Mouse (Mus musculus) brown adipose tissue, adult 24 weeks (tissue): ENCODE data around the gene Bnip2. TPM values are rescaled to one million over a fixed set of nuclear protein-coding genes. Genes with fewer than 3 reads are reported as not detected.

Source experiments
- H3K27ac ChIP-seq: fragments of 200-500 bp; replicated peaks from 2 replicates; pipeline ENCODE4 v1.5.1; 2012; ENCODE audit warnings: low read depth, mild to moderate bottlenecking, low read length
- H3K4me1 ChIP-seq: fragments of 200-500 bp; 2 replicates; pipeline ENCODE4 v1.6.1; 2012; ENCODE audit warnings: low read length, mixed read lengths; ENCODE audit not compliant: control insufficient read depth, insufficient read depth, insufficient read length
- H3K4me3 ChIP-seq: fragments of 200-500 bp; 2 replicates; pipeline ENCODE4 v1.5.1; 2012; ENCODE audit warnings: low read depth, mild to moderate bottlenecking, low read length, moderate library complexity; ENCODE audit not compliant: insufficient read depth
- polyA plus RNA-seq: library from polyadenylated mRNA; stranded (reverse); fragments of >200 nt; gene quantifications from 2 replicates; pipeline ENCODE4 v1.2.4, GENCODE M21; 2012; ENCODE audit not compliant: missing spikeins, insufficient read depth, insufficient read length

Gene Bnip2
- polyA plus RNA-seq: 61.4 and 68.1 TPM in 2 replicates

GRCm38 (mm10) chr9:69989303-69990121, at the start of gene Bnip2:
TSS of gene Bnip2 (plus strand) at chr9:69989466.
- H3K4me1 ChIP-seq: peaks cover 10% of the 10 kb centered on the region
- peak within 1 kb of the TSS; percentile 90 for H3K27ac ChIP-seq
- peak within 1 kb of the TSS; percentile 93 for H3K4me3 ChIP-seq

DNA sequence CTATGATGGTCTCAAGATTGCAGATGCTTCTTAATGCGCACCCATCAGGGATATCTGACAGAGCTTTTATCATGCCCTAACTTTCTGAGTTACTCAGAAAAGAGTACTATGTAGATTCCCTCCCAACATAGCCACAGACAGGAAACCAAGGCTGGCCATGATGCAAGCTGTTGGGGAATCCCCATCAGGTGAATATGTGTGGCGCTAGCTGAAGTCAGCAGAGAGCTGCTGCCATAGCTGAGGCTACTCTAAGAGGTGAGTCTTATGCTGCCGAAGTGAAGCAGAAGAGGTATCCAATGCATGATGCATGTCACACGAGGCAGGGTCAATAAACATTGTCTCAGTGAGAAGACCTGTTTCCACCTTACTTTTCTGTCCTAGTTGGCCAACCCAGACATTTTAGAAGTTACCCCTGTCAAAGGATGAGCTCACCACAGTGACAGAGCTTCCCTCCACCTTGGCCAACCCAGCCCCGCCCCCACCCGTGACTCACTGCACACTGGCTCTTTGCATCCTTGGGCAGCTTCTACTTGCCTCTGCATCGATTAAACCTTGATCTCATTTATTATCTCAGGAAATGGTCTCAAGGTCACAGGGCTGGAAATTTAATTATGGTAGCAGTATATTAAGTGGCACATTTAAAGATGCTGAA, 48.3 kb upstream of the Bnip2 start:
- no peak overlapping the region for H3K27ac ChIP-seq
- no peak overlapping the region for H3K4me3 ChIP-seq
- H3K4me1 ChIP-seq: no peaks in the 10 kb centered on the region

DNA sequence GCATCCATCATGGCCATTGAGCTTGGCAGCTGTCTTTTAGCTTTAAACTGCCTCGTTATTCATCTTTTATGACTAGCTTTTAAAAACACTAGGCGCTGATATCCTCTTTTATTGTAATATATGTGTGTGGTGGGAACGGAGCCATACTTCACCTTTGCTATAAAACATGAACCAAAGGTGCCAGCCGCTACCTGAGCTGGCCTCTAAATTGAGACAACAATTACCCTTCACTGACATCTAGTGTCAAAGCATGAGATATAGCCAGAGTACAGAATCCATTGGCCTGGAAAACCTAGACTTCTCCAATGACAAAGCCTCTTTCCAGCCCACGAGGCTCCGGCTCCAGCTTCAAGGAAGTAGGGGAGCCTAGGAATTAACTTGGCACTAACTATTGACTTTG, 47.7 kb upstream of the Bnip2 start:
- no peak overlapping the region for H3K27ac ChIP-seq

DNA sequence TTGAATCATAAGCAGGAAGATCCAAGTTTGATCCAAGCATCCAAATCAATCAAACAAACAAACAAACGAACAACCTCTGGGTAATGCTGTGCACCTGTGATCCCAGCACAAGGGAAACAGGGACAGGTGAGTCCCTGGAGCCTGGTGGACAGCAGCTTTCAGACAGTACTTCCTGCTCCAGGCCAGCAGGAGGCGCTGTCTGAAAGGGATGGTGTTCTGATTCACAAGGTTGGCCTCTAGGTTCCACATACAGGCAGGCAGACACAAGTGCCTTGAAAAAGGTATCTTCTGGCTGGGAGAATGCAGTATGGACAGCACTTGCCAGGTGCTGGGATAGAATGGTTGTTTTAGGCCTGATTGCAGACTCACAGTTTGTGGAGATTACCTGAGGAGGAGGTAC, 40.3 kb upstream of the Bnip2 start:
- Histone ChIP-seq H3K27ac (no peak overlapping the region), H3K4me1 (no peaks in the 10 kb centered on the region), H3K4me3 (no peak overlapping the region)

More for the DNA sequence above, 47.7 kb upstream of the Bnip2 start:
- Histone ChIP-seq H3K4me3 (no peak overlapping the region), H3K4me1 (no peaks in the 10 kb centered on the region)

DNA sequence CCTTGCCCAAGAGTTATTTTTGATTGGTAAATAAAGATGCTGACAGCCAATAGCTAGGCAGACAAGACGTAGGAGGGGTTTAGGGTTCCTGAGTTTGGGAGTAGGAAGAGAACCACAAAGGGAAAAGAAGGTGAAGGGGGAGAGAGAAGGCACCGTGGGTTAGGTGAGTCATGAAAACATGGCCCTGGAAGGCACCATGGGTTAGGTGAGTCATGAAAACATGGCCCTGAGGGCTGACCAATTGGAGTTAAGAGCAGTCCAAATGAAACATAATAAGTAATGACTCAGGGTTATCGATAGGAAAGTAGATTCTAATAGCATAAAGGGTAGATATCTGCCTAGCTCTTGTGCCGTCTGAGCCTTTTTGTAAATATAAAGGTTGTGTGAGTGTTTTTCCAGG, 39.6 kb upstream of the Bnip2 start:
- Histone ChIP-seq H3K27ac (no peak overlapping the region), H3K4me3 (no peak overlapping the region), H3K4me1 (no peaks in the 10 kb centered on the region)

- Histone ChIP-seq H3K4me1 (no peaks in the 10 kb centered on the region), H3K4me3 (no peak overlapping the region), H3K27ac (no peak overlapping the region)
Measured at GRCm38 (mm10) chr9:69961007-69961406, 28.3 kb upstream of the Bnip2 start.

DNA sequence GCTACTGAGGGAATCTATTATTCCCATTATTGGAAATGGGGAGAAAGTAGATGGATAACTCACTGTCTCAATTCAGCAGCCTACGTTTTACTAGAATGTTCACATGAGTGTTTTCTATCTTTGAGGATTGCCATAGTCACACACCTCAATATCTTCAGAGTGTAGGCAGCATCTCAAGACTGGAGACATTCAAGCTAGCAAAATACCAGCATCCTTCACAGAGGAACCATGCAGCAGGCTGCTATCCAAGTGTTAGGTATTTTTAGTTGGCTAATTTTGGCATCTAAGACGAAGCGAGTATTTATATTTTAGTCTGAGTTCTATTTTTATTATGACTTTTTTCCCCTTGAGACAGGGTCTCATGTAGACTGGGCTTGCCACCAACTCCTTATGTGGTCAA, 24.9 kb upstream of the Bnip2 start:
- Histone ChIP-seq H3K4me3 (no peak overlapping the region), H3K4me1 (no peaks in the 10 kb centered on the region), H3K27ac (no peak overlapping the region)

DNA sequence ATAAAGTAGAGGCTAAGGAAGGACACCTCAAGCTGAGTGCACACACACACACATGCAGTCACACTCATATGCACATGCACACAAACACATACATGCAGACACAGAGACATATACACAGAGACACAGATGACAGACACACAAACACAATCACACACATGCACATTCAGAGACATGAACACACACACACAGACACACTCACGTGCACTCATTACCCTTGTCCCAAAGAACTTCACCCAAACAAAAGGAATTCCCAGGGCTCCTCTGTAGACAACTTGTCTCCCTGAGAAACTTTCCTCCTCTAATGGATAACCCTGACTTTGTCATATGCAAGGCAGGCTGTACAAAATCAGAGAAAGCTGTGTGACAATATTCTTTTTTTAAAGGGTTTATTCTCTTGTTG, 3.7 kb upstream of the Bnip2 start:
- Histone ChIP-seq H3K27ac (no peak overlapping the region), H3K4me3 (no peak overlapping the region), H3K4me1 (no peaks in the 10 kb centered on the region)

GRCm38 (mm10) chr9:69986063-69986462, 3.2 kb upstream of the Bnip2 start:
- H3K27ac ChIP-seq: no peak overlapping the region
- no peaks in the 10 kb centered on the region for H3K4me1 ChIP-seq
- no peak overlapping the region for H3K4me3 ChIP-seq

DNA sequence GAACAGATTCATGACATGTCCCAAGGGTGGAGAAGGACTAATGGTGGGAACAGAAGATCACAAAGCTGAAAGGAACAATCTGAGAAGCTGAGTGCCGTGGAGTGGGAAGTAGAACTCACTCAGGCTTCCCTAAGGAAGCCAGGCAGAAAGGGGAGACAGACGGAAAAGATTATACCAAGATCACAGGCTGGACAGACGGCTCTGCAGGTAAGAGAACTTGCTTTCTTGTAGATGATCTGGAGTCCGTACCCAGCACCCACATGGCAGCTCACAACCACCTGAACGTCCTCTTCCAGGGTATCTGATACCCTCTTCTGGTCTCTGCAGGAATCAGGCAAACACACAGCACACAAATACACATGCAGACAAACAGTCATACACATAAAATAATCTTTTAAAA, 2.7 kb upstream of the Bnip2 start:
- no peak overlapping the region for H3K27ac ChIP-seq
- no peaks in the 10 kb centered on the region for H3K4me1 ChIP-seq
- H3K4me3 ChIP-seq: no peak overlapping the region

DNA sequence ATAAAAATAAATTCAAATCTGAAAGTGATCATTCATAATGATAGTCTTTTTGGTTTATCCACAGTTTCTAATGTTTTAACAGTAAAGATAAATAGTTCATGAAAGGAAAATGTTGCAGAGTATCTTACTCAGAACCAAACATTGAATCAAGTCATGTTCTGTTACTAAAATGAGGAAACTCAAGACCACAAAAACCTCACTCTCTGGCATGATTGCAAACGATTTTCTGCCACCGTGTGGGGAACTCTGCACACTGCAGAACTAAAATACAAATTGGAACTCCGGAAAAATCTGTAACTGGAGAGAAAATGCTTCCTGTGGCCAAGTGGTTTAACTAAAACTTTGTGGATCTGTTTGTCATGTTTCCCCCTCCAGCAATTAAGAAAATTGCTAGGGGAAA, 1.7 kb upstream of the Bnip2 start:
- Histone ChIP-seq H3K4me3 (no peak overlapping the region), H3K4me1 (0 out of 2 replicates have a peak, but pooled peaks cover 6% of the 10 kb centered on the region), H3K27ac (no peak overlapping the region)

- 0 out of 2 replicates have a peak, but pooled peaks cover 6% of the 10 kb centered on the region for H3K4me1 ChIP-seq
- peak overlapping the region; percentile 34 for H3K4me3 ChIP-seq
- peak overlapping the region; percentile 68 for H3K27ac ChIP-seq
Measured at GRCm38 (mm10) chr9:69988706-69989302, 462 bp upstream of the Bnip2 start.

- Histone ChIP-seq H3K27ac (no peak overlapping the region), H3K4me1 (peaks cover 12% of the 10 kb centered on the region), H3K4me3 (peak overlapping the region; percentile 34; the same call in 1 of the 2 replicates)
Measured at GRCm38 (mm10) chr9:69990346-69990745, 1.1 kb downstream of the Bnip2 start.

GRCm38 (mm10) chr9:69992841-69993277, 3.6 kb downstream of the Bnip2 start:
- Histone ChIP-seq H3K4me3 (no peak overlapping the region), H3K4me1 (peaks cover 12% of the 10 kb centered on the region), H3K27ac (no peak overlapping the region)

DNA sequence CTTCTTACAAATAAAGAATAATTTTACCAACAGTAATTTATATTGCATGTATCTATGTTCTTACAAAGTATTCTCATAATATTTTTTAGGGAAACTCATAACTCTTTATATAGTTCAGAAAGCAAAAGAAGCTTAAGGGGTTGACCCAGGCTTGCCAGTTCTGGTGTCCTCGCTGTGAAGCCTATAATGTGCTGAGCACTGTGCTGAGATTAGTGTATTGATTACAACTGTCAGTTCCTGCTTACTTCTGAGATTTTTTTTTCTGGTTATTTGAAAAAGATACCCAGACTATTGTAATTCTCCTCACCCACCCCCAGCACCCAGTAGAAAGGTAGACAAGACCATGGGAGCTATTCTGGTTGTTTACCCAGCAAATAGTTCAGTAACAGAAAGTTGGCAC, 4.2 kb downstream of the Bnip2 start:
- H3K4me3 ChIP-seq: no peak overlapping the region
- peaks cover 12% of the 10 kb centered on the region for H3K4me1 ChIP-seq
- no peak overlapping the region for H3K27ac ChIP-seq
